19 mouse cellular contexts compared by ENCODE assay signal in the genomic region with DNA sequence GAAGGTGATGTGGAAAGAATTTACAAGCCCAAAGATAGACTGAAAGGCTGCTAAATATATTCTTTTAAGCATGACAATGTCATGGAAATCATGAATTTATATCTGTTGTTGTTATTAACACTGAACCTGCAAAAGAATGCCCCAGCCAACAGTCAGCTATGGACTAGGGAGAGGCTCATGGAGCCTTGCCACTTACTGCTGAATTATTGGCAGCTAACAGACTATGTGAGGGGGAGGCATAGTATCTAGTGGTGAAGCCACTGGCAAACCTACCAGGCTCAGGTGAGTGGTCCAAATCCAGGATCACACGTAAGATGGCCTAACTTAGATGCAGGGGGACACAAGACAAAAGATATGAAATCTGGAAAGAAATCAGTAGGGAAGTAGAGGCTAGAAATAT.
A peak's percentile ranks its signal among the peaks of the same experiment; 100 is the strongest.
DNase-seq lines count a peak whose midpoint lies in the region.
"Had no signal": no experiment of that assay in that cellular context is flagged by ENCODE, and none has a peak within 500 bp of the region (broad histone marks: within the 10 kb centered on the region; RNA-seq: fewer than 3 reads in every experiment).

No protein-coding gene starts in this region.

- peak; percentile 43 to 62 for DNase-seq in cerebellum, postnatal 10 days
- DNase-seq in cerebellum, adult 11-12 months, result no peak
- DNase-seq in cerebellum, postnatal 14 days, result peak; percentile 31 to 56
- no peak for DNase-seq in cerebellum, adult 9-11 months
- DNase-seq in heart, embryonic 10.5 days (ENCODE audit: low spot score), result peak; percentile 17
- DNase-seq in heart, postnatal 14 days, result no peak
- DNase-seq: adrenal gland, adult 2 months; adrenal gland, adult 8-10 months; adrenal gland, postnatal 10 days; adrenal gland, postnatal 14 days; adrenal gland, postnatal 25 days; adrenal gland, postnatal 36 days; B cell, adult 2 months; cerebellum, adult 11 months; cerebellum, adult 18-20 months; cerebellum, adult 2 months had no signal

- H3K27ac ChIP-seq in heart, embryonic 10.5 days, result no peak overlapping the region

- H3K36me3 ChIP-seq in heart, embryonic 10.5 days, result no peaks in the 10 kb centered on the region
- H3K36me3 ChIP-seq: G1E had no signal

- no peaks in the 10 kb centered on the region for H3K4me1 ChIP-seq in heart, embryonic 10.5 days

- 69% methylated on average over 1 of the region's 1 CpGs for WGBS in heart, embryonic 10.5 days

- intact Hi-C loops in heart, postnatal 14 days (cut with DNase I), result no loop called here

- H3K4me3 ChIP-seq in heart, embryonic 10.5 days, result no peak overlapping the region

- H3K27me3 ChIP-seq in heart, embryonic 10.5 days (ENCODE audit: insufficient read depth, poor library complexity, severe bottlenecking), result no peaks in the 10 kb centered on the region
- H3K27me3 ChIP-seq: CH12.LX, Patski had no signal

- no peaks in the 10 kb centered on the region for H3K9me3 ChIP-seq in heart, embryonic 10.5 days

Comparison
In these comparisons a context has a peak if more than half of its experiments do, and no peak if none do; other contexts are left out.
1. DNase-seq: peak in cerebellum, postnatal 10 days (2 of 2), cerebellum, postnatal 14 days (2 of 2) and heart, embryonic 10.5 days (single experiment); none in cerebellum, adult 11-12 months (single experiment), cerebellum, adult 9-11 months (single experiment) and heart, postnatal 14 days (0 of 2).